Mouse (Mus musculus): ENCODE measurements around the gene Cdc42bpb. TPM values are rescaled to one million over a fixed set of nuclear protein-coding genes. Genes with fewer than 3 reads are reported as not detected.

The Cdc42bpb gene
- polyA plus RNA-seq, 2 experiments: 5.3 to 22.5 TPM

DNA sequence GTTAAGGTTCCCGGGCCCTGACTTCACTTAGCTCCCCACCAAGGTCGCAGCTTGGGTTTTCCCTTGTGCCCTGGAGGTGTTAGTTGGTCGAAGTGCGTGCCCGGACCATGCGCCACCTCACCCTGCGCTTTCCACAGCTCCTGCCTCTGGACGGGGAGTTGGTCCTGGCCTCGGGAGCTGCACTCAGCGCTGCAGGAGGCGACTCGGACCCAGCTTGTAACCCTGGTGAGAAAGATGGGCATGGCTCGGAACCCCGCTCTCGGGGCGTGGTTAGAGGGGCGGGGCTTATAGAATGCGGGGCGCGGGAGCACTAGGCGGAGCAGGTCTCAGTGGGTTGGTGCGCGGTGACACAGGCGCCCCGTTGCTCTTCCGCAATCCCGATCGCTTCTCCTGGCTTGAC lies 103.5 kb downstream of the Cdc42bpb start:
- H3K27ac ChIP-seq: no peak overlapping the region
- H3K4me3 ChIP-seq (ENCODE audit: insufficient read depth in 1 of 2, low read depth in 2 of 2, low read length in 2 of 2): peak overlapping the region in 1 of 2 experiments; percentile 24; a peak in 1 of 4 replicates
- TF ChIP-seq CTCF (IDR thresholded peaks at IDR 0.05; ENCODE audit: low read depth) (no peak), EP300 (IDR thresholded peaks at IDR 0.05; ENCODE audit: low read depth) (no peak)
- peaks cover 0 to 5% of the 10 kb centered on the region in 2 experiments; a peak in 2 of 4 replicates for H3K4me1 ChIP-seq (replicated peaks; ENCODE audit: control insufficient read depth in 2 of 2, insufficient read depth in 2 of 2, low read length in 1 of 2)
- ATAC-seq (ENCODE audit: insufficient read depth) (no peak; the same call in 1 of the 2 replicates), DNase-seq (ENCODE audit: low read depth in 3 of 3, low spot score in 3 of 3) (no peak)
- H3K36me3 ChIP-seq (replicated peaks; ENCODE audit: control insufficient read depth, insufficient read depth, low read depth): no peaks in the 10 kb centered on the region
- H3K27me3 ChIP-seq (ENCODE audit: control insufficient read depth, insufficient read depth, low read length): peaks cover 73% of the 10 kb centered on the region
- no peak overlapping the region for H3K9ac ChIP-seq (replicated peaks)
- H3K9me3 ChIP-seq (ENCODE audit: control insufficient read depth, low read length): no peaks in the 10 kb centered on the region
- 5% methylated on average over 28 of the region's 28 CpGs for WGBS (ENCODE audit: insufficient replicate concordance)
- H3K4me2 ChIP-seq (ENCODE audit: low read depth): peak overlapping the region; percentile 49; the same call in 1 of the 2 replicates

DNA sequence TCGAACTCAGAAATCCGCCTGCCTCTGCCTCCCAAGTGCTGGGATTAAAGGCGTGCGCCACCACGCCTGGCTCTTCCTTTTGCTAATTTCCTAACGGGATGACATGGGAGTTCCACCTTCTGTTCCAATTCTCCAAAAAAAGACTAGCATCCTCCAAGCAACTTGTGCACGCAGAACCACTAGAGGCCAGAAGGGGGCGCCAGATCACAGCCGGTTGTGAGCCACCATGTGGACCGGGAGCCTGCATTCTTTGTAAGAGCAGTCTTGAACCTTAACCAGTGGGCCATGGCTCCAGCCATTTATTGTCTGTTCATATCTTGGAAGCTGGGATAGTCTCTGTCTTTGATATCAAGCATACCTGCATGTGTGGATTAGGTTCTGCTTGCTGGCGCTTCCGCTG lies 105.1 kb downstream of the Cdc42bpb start:
- TF ChIP-seq EP300 (IDR thresholded peaks at IDR 0.05; ENCODE audit: low read depth): no peak
- peak; percentile 96 for TF ChIP-seq CTCF (IDR thresholded peaks at IDR 0.05; ENCODE audit: low read depth)
- 14% methylated on average over 12 of the region's 12 CpGs for WGBS (ENCODE audit: insufficient replicate concordance)
- H3K9me3 ChIP-seq (ENCODE audit: control insufficient read depth, low read length): no peaks in the 10 kb centered on the region
- ATAC-seq (ENCODE audit: insufficient read depth) (no peak), DNase-seq (ENCODE audit: low read depth in 3 of 3, low spot score in 3 of 3) (peak; percentile 27 to 65 (median 50))
- H3K27me3 ChIP-seq (ENCODE audit: control insufficient read depth, insufficient read depth, low read length): peaks cover 73% of the 10 kb centered on the region
- H3K4me1 ChIP-seq (replicated peaks; ENCODE audit: control insufficient read depth in 2 of 2, insufficient read depth in 2 of 2, low read length in 1 of 2): peaks cover 9 to 16% of the 10 kb centered on the region in 2 experiments
- no peak overlapping the region for H3K4me2 ChIP-seq (ENCODE audit: low read depth)
- H3K9ac ChIP-seq (replicated peaks): no peak overlapping the region
- no peak overlapping the region for H3K4me3 ChIP-seq (ENCODE audit: insufficient read depth in 1 of 2, low read depth in 2 of 2, low read length in 2 of 2)
- no peaks in the 10 kb centered on the region for H3K36me3 ChIP-seq (replicated peaks; ENCODE audit: control insufficient read depth, insufficient read depth, low read depth)
- H3K27ac ChIP-seq: no peak overlapping the region

DNA sequence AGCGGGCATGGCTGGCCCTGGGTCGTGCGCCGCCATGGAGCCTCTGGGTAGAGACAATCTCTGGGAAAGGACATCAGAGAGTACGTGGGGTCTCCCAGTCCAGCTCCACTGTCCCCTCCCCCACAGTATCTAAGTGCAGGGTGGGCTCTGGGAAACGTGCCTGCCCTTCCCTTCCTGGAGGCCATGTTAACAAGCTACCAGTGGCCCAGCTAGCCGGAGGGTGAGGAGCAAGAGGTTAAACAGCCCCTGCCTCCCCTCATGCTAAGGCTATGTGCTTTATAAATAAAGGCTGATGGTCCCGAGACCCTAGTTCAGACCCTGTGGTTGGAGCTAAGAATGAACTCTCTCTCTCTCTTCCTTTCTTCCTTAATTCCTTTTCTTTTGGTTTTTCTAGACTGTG lies 105.6 kb downstream of the Cdc42bpb start:
- H3K36me3 ChIP-seq (replicated peaks; ENCODE audit: control insufficient read depth, insufficient read depth, low read depth): no peaks in the 10 kb centered on the region
- H3K27ac ChIP-seq: no peak overlapping the region
- no peak overlapping the region for H3K9ac ChIP-seq (replicated peaks)
- H3K4me2 ChIP-seq (ENCODE audit: low read depth): no peak overlapping the region
- DNase-seq (ENCODE audit: low read depth in 3 of 3, low spot score in 3 of 3): no peak
- peaks cover 13 to 20% of the 10 kb centered on the region in 2 experiments for H3K4me1 ChIP-seq (replicated peaks; ENCODE audit: control insufficient read depth in 2 of 2, insufficient read depth in 2 of 2, low read length in 1 of 2)
- 12% methylated on average over 8 of the region's 8 CpGs for WGBS (ENCODE audit: insufficient replicate concordance)
- H3K27me3 ChIP-seq (ENCODE audit: control insufficient read depth, insufficient read depth, low read length): peaks cover 70% of the 10 kb centered on the region
- H3K9me3 ChIP-seq (ENCODE audit: control insufficient read depth, low read length): no peaks in the 10 kb centered on the region
- no peak for ATAC-seq (ENCODE audit: insufficient read depth)
- TF ChIP-seq CTCF (IDR thresholded peaks at IDR 0.05; ENCODE audit: low read depth) (no peak), EP300 (IDR thresholded peaks at IDR 0.05; ENCODE audit: low read depth) (no peak)
- no peak overlapping the region for H3K4me3 ChIP-seq (ENCODE audit: insufficient read depth in 1 of 2, low read depth in 2 of 2, low read length in 2 of 2)

DNA sequence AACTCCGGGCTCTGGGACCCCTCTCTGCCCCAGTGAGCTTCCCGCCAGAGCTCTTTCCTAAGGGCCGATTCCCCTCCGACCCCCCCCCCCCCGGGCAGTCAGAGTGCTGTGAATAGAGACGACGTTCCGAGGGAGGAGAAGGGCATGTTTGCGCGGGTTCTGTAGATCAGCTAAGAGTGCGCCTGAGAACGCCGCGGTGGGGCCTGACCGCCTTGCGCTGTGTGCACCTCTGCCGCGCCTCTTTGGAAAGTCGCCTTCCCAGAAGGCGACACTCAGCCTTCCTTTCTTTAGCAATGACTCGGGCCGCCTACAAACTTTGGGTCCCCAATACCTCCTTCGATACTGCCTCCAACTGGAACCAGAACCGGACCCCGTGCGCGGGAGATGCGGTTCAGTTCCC lies 106.1 kb downstream of the Cdc42bpb start:
- 7% methylated on average over 26 of the region's 28 CpGs for WGBS (ENCODE audit: insufficient replicate concordance)
- peak overlapping the region; percentile 16; the same call in 1 of the 2 replicates for H3K4me2 ChIP-seq (ENCODE audit: low read depth)
- H3K36me3 ChIP-seq (replicated peaks; ENCODE audit: control insufficient read depth, insufficient read depth, low read depth): no peaks in the 10 kb centered on the region
- no peak overlapping the region for H3K27ac ChIP-seq
- no peaks in the 10 kb centered on the region for H3K9me3 ChIP-seq (ENCODE audit: control insufficient read depth, low read length)
- no peak overlapping the region for H3K9ac ChIP-seq (replicated peaks)
- no peak overlapping the region for H3K4me3 ChIP-seq (ENCODE audit: insufficient read depth in 1 of 2, low read depth in 2 of 2, low read length in 2 of 2)
- no peak for ATAC-seq (ENCODE audit: insufficient read depth)
- TF ChIP-seq CTCF (IDR thresholded peaks at IDR 0.05; ENCODE audit: low read depth) (no peak), EP300 (IDR thresholded peaks at IDR 0.05; ENCODE audit: low read depth) (no peak)
- no peak for DNase-seq (ENCODE audit: low read depth in 3 of 3, low spot score in 3 of 3)
- H3K27me3 ChIP-seq (ENCODE audit: control insufficient read depth, insufficient read depth, low read length): peaks cover 64% of the 10 kb centered on the region
- peaks cover 18 to 25% of the 10 kb centered on the region in 2 experiments for H3K4me1 ChIP-seq (replicated peaks; ENCODE audit: control insufficient read depth in 2 of 2, insufficient read depth in 2 of 2, low read length in 1 of 2)

DNA sequence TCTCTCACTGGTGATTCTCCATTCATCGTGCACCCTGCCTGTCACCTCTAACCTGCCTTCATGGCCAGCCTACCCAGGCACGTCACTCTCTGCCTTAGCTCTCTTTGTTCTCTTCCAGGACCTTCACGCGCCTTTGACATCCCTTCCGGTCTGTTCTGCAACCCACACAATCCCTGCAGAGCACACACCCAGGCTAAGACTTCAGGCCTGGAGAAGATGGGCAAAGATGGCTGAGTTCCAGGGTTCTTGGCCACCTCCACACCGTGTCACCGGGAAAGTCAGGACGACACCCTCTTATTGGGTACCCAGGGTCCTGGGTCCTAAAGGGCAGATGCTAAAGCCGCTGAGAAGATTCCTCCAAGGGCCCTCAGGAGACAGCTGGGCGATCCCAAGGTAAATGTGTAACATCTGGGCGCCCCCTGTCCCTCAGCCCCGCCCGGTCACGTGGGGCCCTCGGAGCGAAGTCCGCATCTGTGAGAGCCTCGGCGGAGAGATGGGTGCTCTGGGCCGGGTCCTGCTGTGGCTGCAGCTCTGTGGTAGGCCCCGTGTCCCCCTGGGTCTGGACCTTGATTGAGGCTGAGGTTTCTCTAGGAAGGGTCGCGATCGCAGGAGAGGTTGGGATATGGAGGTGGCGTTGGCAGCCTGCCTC lies 106.8 kb downstream of the Cdc42bpb start, which contains the start of gene Amn:
Amn (plus strand) TSS at position 467 of the 649 bp plus-strand sequence.
- H3K27me3 ChIP-seq (ENCODE audit: control insufficient read depth, insufficient read depth, low read length): peaks cover 57% of the 10 kb centered on the region
- DNase-seq (ENCODE audit: low read depth in 3 of 3, low spot score in 3 of 3) (no peak), ATAC-seq (ENCODE audit: insufficient read depth) (no peak)
- no peak within 1 kb of the TSS for H3K4me3 ChIP-seq (ENCODE audit: insufficient read depth in 1 of 2, low read depth in 2 of 2, low read length in 2 of 2)
- no peak within 1 kb of the TSS for H3K9ac ChIP-seq (replicated peaks)
- no peaks in the 10 kb centered on the region for H3K36me3 ChIP-seq (replicated peaks; ENCODE audit: control insufficient read depth, insufficient read depth, low read depth)
- H3K27ac ChIP-seq: no peak within 1 kb of the TSS
- 23% methylated on average over 25 of the region's 25 CpGs for WGBS (ENCODE audit: insufficient replicate concordance)
- TF ChIP-seq EP300 (IDR thresholded peaks at IDR 0.05; ENCODE audit: low read depth) (no peak), CTCF (IDR thresholded peaks at IDR 0.05; ENCODE audit: low read depth) (no peak)
- H3K4me1 ChIP-seq (replicated peaks; ENCODE audit: control insufficient read depth in 2 of 2, insufficient read depth in 2 of 2, low read length in 1 of 2): peaks cover 20 to 30% of the 10 kb centered on the region in 2 experiments
- H3K9me3 ChIP-seq (ENCODE audit: control insufficient read depth, low read length): no peaks in the 10 kb centered on the region
- H3K4me2 ChIP-seq (ENCODE audit: low read depth): peak within 1 kb of the TSS; percentile 16; the same call in 1 of the 2 replicates
